Mouse (Mus musculus): ENCODE measurements around the gene Rgl2.

The Rgl2 gene

DNA sequence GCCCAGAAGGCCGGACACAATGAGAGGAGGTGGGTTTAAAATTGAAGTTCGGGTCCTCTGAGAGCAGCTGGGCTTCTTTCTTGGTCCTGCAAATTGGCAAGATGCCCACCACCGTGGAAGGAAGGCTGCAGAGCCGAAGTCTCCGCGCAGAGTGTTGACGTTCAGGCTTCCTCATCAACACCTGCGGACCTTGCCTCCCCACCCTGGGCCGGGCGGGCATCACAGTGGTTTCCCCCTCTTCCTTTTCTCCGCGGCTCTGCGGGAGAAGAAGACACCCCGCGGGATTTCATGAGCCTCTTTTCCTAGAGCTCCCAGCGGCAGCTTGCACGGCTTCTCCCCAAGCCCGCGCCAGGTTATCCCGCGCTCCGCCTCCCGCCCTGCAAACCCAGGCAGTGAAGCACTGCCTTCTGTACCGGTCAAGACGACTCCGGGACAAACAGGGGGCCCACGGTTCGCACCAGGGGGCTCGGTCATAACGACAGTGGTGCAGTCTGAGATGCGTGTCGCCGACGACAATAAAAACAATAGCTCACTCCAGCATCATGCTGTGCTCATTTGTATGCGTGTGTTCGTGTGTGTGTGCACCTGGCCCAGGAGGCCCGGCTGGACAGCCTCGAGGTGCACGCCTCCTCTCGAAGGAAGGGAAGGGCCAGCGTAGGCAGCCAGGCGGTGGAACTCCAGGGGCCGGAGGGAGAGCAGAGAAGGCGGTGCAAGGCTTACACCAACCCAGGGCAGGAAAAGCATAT is 20.8 kb upstream of the Rgl2 start:
- no peak for DNase-seq (ENCODE audit: low read depth, low spot score)

DNA sequence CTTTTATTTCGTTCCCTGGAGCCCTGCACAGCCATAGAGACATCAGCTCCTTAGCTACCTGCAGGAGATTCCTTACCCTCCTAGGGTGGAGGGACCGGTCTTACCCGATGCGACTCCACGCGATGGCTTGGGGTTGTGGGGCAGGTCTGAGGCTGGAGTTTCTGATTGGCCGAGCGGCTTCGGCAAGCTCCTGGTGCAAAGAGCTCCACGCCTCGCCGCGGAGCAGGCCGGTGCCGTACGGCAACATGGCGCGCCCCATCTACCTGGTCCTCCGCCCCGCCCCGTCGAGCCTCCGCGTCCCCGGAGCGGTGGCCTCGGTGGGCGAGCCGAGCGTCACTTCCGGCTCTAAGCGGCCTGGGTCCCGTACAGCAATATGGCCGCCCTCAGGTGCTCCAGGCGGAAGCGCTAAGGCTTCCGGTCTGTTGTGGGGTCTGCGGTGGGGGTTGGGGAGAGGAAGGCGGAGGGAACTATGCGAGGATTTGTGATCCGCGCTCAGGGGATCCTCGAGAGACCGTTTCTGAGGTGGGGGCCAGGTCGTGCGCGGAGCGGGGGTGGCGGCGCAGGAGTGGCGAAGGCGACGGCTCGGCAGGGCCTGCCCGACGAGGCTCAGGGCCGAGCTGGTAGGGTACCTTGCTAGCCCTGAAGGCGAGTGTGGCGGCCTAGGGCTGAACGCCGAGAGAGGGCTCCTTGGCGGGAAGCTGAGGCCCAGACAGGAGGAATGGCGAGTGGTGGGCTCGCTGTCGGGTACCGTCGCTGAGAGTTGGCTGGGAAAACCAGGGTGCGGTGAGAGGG is 20.1 kb upstream of the Rgl2 start, which contains the start of gene Daxx:
TSS of gene Daxx (plus strand) at position 338 of the 792 bp plus-strand sequence.
- DNase-seq (ENCODE audit: low read depth, low spot score): peak; percentile 97

DNA sequence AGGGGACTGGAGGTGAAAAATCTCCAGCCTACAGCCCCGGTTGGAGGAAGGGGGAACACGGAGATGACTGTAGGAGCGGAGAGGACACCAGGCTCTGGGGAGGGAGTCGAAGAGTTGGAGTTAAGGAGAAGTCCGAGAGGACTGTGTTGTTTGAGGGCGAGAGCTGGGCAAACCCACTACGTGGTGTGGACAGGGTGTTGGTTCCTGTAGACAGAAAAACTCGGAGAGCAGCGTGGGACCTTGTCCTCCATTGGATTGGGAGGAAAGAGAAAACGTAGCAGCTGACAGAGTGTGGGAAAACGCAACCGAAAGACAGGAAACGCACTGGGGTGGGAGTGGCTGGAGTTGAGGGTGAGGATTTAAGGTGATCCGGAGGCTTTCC is 19.5 kb upstream of the Rgl2 start:
- DNase-seq (ENCODE audit: low read depth, low spot score): no peak

DNA sequence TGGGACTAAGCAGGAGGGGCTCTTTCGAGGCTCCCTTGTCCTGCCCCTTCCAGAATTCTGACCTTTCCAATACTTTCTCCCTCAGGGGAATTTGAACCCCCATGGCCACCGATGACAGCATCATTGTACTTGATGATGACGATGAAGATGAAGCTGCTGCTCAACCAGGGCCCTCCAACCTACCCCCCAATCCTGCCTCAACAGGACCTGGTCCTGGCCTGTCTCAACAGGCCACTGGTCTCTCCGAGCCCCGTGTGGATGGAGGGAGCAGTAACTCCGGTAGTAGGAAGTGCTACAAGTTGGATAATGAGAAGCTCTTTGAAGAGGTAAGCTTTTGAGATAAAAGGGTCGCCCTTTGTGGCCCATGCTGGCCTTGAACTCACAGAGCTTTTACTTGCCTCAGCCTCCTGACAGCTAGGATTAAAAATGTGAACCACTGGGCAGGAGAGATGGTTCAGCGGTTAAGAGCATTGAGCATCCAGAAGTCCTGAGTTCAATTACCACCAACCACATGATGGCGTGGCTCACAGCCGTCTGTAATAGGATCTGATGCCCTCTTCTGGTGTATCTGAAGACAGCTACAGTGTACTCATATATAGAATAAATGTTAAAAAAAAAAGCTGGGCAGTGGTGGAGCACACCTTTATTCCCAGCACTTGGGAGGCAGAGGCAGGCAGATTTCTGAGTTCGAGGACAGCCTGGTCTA is 18.8 kb upstream of the Rgl2 start:
- no peak for DNase-seq (ENCODE audit: low read depth, low spot score)

DNA sequence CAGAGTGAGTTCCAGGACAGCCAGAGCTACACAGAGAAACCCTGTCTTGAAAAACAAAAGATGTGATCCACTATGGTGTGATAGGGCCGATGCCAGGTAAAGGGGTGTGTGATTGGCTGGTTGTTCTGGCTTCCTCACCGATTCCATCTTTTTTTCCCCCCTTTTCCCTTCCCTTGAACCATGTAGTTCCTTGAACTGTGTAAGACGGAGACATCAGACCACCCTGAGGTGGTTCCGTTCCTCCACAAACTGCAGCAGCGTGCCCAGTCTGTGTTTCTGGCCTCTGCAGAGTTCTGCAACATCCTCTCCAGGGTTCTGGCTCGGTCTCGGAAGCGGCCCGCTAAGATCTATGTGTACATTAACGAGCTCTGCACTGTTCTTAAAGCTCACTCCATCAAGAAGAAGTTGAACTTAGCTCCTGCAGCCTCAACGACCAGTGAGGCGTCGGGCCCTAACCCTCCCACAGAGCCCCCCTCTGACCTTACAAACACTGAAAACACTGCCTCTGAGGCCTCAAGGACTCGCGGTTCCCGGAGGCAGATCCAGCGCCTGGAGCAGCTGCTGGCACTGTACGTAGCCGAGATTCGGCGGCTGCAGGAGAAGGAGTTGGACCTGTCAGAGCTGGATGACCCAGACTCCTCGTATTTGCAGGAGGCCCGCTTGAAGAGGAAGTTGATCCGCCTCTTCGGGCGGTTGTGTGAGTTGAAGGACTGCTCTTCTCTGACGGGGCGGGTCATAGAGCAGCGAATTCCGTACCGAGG is 18.1 kb upstream of the Rgl2 start:
- DNase-seq (ENCODE audit: low read depth, low spot score): no peak

DNA sequence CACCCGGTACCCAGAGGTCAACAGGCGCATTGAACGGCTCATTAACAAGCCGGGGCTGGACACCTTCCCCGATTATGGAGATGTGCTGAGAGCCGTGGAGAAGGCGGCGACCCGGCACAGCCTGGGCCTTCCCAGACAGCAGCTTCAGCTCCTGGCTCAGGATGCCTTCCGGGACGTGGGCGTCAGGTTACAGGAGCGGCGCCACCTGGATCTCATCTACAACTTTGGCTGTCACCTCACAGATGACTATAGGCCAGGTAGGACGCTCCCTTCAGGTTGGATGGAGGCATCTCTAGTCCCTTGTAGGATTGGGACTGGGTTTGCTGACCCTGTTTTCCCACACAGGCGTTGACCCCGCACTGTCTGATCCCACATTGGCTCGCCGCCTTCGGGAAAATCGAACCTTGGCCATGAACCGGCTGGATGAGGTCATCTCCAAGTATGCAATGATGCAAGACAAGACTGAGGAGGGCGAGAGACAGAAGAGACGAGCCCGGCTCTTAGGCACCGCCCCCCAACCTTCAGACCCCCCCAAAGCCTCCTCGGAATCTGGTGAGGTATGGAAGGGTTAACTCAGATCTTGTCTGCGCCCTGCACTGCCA is 17.4 kb upstream of the Rgl2 start:
- no peak for DNase-seq (ENCODE audit: low read depth, low spot score)

DNA sequence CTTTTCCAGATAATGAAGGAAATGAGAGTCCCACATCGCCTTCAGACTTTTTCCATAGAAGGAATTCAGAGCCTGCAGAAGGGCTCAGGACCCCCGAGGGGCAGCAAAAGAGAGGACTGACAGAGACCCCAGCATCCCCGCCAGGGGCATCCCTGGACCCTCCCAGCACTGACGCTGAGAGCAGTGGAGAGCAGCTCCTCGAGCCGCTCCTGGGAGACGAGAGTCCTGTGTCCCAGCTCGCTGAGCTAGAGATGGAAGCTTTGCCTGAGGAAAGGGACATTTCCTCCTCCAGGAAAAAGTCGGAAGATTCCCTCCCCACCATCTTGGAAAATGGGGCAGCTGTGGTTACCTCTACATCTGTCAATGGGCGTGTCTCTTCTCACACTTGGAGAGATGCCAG is 16.1 kb upstream of the Rgl2 start:
- no peak for DNase-seq (ENCODE audit: low read depth, low spot score)

DNA sequence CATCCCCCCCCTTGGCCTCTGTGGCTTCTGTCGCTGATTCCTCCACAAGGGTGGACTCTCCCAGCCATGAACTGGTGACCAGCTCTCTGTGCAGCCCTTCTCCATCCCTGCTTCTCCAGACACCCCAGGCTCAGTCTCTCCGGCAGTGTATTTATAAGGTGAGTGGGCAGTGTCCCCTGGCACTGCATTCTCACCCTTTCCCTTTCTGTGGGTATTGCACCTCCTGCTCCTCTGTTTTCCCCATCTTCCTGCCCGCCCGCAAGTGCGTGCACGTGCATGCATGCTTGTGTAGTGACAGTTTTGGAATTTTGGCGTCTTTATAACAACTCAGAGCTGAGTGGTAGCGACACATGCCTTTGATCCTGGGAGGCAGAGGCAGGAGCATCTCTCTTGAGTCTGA is 15.4 kb upstream of the Rgl2 start:
- DNase-seq (ENCODE audit: low read depth, low spot score): no peak

DNA sequence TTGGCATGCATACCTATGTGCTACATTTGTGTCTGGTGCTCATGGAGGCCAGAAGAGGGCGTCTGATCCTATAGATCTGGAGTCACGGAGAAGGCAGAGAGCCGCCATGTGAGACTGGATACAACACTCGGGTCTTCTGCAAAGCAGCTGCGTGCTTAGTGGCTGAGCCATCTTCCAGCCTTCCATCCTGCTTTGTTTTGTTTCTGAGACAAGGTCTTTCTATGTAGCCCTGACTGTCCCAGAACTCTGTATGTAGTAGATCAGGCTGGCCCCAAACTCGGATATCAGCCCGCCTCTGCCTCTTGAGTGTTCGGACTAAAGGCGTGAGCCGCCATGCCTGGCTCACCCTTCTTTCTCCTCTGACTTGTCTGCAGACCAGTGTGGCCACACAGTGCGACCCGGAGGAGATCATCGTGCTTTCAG is 14.4 kb upstream of the Rgl2 start:
- DNase-seq (ENCODE audit: low read depth, low spot score): no peak

DNA sequence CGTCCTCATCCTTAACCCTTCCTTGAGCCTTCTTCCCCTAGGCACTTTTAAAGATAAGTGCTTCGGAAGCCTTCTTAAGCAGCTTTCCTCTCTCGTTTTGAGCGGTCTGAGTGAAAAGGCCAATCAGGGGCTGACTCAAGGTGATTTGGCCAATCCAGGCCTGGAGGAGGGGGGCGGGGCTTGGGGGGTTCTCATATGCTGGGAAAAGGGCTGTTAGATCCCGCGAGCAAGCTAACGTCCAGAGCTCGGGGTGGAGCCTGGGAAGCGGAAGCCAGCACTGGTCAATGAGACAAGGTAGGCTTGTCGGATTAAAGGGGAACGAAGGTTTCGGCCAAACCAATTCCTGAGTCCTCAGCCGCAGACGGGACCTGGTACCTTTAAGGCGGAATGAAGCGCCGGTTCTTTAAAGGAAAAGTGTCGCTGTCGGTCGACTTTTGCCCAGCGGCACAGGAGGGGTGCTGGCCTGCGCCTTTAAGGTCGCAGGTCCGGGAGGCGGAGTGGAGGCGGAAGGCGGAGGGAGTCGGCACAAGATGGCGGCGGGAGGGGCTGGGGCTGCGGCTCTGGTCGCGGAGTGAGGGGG is 13.6 kb upstream of the Rgl2 start, which contains the start of the genes Tapbp and Zbtb22:
TSS of gene Tapbp (plus strand) at position 229 of the 580 bp plus-strand sequence.
TSS of gene Zbtb22 (plus strand) at position 234 of the 580 bp plus-strand sequence.
- DNase-seq (ENCODE audit: low read depth, low spot score): peak; percentile 99

DNA sequence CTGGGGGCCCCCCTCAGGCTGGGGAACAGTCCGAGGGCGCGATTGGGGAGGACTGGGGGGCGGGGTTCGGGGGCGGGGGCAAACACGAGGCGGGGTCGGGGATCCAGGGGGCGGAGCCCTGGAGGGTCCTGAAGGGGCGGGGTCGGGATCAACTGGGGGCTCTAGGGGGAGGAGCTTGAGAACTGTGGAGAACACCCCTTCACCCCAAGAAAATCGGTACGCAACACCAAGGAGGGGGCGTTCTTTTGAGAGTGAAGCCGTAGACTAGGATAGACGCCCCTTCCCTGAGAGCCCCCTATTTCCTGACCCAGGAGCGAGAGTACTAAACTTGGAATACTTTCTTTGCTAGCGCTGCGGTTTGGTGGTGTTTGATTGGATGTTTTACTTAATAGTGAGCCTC is 13.0 kb upstream of the Rgl2 start:
- DNase-seq (ENCODE audit: low read depth, low spot score): no peak

DNA sequence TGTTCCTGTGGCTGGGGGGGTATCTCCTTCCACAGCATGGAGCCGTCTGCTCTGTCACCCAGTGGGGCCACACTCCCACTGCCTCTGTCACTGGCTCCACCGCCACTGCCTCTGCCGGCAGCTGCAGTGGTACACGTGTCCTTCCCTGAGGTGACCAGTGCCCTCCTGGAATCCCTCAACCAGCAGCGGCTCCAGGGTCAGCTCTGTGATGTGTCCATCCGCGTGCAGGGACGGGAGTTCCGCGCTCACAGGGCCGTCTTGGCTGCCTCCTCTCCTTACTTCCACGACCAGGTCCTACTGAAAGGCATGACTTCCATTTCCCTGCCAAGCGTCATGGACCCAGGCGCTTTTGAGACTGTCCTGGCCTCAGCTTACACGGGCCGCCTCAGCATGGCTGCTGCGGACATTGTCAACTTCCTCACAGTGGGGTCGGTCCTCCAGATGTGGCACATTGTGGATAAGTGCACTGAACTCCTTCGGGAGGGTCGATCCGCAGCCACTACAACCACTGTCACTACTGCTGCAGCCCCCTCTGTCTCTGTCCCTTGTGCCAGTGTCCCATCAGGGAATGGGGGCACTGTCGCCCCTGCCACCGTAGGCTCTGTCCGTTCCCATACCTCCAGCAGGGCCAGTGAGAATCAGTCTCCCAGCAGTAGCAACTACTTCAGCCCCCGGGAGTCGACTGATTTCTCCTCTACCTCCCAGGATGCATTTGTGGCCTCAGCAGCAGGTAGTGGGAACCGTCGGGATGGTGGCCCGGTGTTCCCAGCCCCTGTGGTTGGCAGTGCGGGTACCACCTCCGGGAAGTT is 12.3 kb upstream of the Rgl2 start:
- DNase-seq (ENCODE audit: low read depth, low spot score): no peak

DNA sequence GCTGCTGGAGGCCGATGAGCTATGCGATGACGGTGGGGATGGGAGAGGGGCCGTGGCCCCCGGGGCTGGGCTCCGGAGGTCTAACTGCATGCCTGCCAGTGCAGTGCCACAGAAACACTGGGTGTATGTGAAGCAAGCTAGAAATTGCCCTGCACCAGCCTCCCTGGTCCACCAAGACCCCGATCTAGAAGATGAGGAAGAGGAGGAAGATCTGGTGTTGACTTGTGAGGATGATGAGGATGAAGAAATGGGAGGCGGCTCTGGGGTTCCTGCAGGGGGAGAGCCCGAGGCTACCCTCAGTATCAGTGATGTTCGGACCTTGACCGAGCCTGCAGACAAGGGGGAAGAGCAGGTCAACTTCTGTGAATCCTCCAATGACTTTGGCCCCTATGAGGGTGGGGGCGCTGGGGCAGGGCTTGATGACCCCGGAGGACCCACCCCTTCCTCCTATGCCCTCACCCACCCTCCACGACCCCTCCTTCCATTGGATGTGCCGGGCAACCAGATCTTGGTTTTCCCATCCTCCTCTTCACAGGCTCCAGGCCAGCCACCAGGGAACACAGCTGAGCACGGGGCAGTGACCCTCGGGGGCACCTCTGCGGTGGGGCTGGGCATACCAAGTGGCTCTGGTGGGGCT is 11.6 kb upstream of the Rgl2 start:
- DNase-seq (ENCODE audit: low read depth, low spot score): no peak

DNA sequence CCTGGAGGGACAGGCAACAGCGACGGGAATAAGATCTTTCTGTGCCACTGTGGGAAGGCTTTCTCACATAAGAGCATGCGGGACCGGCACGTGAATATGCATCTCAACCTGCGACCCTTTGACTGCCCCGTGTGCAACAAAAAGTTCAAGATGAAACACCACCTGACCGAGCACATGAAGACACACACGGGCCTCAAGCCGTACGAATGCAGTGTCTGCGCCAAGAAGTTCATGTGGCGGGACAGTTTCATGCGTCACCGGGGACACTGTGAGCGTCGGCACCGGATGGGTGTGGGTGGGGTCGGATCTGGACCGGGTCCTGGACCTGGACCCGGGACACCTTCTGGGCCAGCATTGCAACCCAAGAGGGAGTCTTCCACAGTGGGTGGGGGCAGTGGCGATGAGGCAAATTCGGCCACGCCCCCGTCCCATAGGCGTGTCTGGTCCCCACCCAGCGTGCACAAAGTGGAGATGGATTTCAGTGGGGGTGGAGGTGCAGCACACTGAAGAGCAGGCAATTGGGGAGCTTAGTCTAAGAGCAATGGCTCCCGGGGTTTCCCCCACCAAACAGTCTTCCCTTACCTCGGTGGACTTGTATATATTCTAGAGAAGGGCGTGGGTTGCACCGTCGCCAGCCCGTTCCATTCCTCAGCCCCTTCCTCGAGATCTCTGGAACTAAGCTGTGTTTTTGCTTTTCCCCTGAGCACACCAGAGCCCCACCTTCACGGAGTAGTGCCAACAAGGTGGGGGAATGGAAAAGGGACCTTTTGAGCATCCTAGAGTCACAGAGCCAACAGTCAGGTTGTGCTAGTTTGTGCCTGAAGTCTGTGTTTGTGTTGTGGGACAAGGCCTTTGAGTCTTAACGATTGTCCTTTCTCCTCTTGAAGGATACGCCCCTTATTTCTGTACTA is 10.8 kb upstream of the Rgl2 start:
- no peak for DNase-seq (ENCODE audit: low read depth, low spot score)

DNA sequence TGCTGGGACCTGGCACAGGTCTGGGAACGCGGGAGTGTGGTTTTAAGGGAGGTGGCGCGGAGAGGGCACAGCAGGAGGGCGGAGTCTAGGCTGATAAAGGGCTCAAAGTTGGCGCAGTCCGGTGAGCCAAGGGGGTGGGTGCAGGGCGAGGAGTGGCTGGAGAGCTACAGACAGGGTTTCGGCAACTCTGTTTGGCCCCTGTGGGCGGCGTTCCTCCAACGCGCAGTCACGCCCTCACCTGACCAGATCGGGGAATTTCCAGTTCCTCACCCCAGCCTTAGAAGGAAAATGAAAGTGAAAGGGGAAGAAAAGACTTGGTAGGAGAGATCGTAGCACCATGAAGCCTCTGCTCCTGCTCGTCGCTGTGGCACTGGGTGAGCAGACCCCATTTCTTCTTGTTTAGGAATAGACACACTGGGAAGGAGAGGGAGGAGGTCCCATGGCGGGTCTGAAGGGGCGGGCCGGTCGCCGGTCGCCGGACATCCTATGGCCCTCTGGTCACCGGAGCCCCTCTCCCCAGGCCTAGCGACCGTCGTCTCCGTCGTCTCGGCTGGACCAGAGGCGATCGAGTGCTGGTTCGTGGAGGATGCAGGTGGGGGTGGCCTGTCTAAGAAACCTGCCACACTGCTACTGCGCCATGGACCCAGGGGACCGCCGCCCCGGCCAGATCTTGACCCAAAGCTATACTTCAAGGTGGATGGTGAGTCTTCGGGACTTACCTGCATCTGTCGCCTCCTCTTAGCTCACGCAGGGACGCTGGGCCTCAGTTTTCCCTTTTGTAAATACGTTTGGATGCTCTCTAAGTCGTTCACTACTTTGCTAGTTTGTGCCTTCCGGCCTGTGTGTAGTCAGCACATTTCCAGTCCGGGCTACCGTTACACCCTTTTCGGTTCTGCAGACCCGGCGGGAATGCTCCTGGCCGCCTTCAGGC is 9.7 kb upstream of the Rgl2 start:
- DNase-seq (ENCODE audit: low read depth, low spot score): no peak

DNA sequence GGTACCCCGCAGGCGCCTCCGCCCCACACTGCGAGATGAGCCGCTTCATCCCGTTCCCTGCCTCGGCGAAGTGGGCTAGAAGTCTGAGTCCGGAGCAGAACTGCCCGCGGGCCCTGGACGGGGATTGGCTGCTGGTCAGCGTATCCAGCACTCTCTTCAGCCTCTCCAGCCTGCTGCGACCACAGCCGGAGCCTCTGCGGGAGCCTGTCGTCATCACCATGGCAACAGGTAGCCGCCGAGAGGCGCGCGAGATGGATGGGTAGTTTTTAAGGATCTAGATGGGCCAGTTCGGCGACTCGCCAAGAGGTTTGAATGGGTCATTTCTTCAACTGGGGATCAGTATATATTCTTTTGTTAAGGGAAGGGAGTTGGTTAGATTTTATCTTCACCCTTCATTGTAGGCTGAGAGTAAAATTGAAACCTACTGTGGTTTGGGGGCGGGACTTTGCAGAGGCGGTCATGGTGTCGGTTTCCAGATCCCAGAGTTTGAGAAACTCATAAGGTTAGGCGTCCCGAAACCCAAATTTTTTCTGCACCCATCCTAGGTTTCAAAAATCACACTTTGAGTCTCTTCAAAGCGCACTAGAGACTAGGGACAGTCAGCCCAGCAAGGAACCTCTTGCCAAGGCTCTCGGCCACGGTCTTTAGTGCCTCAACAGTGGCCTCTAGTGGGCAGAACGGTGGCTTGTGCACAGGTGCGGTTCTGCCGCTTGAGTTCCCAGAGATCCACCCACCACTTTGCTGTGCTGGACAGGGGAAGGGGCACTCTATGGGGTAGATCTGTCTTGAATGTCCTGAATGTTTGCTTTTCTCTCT is 8.9 kb upstream of the Rgl2 start:
- no peak for DNase-seq (ENCODE audit: low read depth, low spot score)
